Mouse (Mus musculus) telencephalon, adult 2 months (tissue): ENCODE measurements around the gene Sec61a1.

Source experiments
- DNase-seq: peaks from one replicate; pipeline ENCODE4 v3.0.0-alpha.2; 2011; ENCODE audit warnings: low read depth, low spot score

Sec61a1 gene

DNA sequence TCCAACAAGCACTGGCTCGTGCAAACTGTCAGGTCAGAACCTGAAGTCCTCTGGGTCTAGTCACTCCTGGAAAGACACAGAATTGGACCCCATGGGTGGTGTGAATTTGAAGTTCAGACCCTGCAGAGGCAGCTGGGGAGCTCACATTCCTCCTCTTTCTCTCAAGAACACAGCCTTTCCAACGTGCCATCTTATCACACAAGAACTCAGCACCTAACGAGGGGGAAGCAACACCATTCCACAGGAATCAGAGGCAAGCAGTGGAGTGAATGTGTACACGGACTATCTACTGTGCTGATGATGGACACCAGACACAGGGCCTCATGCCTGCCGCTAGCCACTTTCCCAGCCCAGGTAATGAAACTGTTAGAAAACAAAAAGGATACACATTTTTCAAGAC lies 2.0 kb downstream of the Sec61a1 start:
- DNase-seq, result no peak

DNA sequence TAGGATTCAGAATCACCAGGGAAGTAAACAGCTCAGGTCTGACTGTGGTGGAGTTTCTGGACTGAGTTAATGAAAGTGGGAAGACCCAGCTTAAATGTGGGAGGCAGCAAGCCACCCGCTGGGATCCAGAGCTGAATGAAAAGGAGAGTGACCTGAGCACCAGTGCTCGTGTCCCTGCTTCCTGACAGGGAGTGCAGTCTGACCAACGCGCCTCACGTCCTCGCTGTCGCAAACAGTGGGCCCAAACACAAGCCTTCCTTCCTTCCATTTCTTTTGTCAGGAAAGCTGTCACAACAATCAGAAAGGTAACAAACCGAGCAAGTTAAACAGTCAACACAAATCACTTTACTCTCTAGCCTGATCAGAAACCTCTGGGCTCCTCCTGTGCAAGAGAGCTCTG lies 2.7 kb downstream of the Sec61a1 start:
- DNase-seq, result no peak

DNA sequence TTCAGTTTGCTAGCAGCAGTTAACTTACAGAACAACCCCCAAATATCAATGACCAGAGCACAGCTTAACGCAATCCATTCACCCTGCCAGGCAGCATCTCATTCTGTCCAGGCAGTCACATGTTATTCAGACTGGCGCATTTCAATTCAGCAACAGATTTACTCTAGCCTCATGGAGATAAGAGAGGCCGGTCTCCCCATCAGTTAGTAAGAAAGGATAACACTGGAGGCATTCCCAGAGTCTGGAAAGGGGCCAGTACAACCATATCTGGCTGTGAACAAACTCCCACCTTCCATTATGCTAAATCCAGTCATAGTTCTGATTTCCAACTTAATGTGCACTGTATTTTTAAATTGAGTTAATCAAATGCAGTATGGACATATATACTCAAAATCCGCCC lies 4.2 kb downstream of the Sec61a1 start:
- peak; percentile 47 for DNase-seq

DNA sequence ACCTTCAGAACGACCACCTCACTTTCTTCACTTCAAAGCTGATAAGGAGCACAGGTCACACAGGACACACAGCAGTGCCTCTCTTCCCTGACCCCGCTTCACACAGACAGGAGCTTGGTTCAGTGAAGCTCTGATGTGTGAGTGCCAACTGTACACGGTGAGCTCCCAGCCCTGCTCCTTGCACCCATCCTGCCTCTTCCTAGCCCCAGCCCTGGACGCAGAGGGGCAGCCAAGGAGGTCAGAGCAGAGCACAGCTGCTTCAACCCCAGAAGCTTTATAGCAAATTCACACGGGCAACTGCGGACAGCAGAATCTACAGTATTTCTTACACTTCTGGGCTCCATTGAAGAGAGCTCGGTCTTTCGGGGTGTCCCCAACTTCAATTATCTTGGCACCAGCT lies 4.7 kb downstream of the Sec61a1 start:
- no peak for DNase-seq

DNA sequence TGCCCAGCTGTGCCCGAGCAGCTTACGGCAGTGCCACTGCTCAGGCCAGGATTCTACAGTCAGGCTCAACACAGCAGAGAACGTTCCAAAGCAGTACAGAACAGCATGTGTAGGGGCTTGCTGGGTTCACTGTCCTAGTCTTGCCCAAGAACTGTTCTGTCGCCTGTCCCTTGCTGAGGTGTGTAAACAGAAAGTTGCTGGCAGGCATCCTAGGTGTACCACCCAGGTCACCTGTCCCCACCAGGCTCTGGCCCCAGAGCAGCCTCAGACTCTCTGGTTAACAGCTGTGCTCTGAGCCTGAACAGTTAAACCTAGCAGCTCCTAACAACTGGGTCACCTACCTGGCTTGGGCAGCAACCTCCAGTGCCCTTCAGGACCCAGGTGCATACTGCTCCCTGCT lies 15.7 kb downstream of the Sec61a1 start:
- no peak for DNase-seq

DNA sequence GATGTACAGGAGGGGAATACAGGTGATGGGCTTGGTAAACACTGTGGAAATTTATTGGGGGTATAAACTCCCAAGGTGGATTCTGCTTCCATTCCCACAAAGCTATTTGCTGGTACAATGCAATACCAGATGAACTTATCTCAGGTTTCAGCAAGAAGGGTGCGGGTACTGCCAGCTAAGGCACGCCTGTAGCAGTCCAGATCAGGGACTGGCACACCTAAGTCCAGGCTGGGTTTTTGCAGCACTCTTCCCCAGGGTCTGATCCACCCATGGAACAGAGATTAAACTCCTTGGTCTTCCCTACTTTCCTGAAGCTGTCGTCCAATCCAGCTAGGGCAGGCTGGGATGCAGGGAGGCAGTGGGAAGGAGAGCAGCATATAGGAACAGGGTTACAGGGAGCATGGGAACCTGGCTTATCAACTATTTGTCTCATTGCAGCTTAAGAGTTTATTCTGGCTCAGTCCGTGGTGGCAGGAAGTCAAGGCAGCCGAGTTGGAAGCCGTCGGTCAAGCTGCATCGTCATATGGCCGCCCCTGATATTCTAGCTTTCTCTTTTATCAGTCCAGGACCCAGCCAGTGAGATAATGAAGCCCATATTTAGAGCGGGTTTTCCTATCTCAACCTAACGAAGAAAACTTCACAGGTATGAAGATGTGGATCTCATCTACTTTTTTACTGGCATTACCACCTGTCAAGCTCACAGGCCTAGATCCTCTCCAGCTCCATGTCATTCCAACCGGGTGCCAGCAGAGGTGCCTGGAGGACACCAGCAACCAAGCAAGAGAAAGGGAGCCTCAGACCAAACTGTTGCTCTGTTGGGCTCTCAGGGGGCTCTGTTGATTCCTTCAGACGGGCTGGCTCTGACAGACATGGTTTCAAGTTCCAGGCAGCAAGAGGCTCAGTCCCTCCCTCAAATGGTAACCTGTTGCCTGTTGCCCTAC lies 16.4 kb downstream of the Sec61a1 start:
- DNase-seq, result no peak

DNA sequence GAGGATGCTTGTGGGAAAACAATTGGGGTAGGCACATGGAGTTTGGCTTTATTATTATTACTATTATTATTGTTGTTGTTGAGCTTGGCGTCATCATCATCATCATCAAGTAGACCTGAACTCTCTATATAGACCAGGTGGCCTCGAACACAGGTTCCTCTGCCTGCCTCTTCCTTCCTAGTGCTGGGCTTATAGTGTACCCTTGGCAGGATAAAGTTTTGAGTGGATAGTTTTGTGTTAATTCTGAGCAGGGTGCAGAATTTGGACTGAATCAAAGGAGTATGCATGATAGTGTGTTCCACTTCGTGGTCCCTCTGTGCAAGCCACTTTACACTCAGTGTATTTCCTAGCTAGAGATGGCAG lies 18.3 kb downstream of the Sec61a1 start:
- no peak for DNase-seq

DNA sequence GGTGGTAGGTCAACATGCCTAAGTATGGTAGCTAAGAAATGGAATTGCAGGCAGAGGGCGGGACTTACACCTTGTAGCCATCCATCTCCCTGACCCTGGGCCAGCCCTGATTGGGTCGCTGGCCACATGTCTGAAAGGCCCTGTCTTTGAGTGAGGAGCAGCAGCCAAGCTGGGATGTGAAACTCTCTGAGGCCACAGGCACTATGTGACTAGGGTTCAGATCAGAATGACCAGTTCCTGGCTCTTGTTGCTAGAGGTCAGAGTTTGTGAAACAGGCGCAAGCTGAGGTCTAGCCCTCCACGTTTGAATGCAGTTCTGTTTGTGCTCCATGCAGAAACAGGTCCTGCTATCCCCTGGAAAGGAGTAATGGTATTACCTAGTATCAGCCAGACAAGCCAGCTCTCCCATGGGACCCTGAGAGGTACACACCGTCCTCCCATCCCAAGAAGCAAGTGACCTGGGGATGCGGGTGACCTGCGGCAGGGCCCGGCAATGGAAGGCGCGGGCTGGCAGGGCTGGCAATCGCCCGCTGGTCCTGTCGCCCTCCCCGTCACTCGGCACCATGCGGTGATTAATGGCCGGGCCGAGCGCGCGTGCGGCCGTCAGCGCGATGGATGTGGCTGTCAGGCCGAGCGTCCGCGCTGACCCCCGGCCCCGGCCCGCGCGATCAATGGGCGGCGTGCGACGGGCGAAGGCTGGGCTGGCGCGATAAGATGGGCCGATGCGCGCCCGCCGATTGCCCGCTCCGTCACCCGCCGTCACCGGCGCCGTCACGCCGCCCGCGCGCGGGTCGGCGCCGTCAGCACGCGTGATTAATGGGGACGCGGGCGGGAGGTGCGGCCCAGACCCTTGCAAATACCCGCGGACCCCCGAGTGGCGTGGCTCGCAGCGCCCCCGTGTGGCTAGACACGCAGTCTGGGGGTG lies 19.0 kb downstream of the Sec61a1 start:
- DNase-seq, result no peak

DNA sequence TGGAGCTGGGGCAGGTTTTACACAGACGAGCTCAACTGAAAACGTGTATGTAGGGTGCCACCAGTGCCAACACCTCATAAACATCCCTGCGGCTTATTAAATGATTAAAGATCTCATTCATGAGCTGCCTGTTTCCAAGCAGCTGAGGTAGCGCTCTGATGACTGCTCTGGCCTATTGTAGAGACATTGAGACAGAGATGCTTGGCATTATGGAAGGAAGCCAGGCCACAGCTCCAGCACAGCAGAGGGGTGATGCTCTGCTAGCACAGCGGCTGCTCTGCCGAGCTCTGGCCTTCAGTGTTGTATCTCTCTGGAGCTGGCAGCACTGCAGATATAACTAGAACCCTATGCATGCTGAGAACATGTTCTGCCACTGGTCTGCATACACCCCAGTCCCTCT lies 25.0 kb downstream of the Sec61a1 start:
- DNase-seq, result no peak

DNA sequence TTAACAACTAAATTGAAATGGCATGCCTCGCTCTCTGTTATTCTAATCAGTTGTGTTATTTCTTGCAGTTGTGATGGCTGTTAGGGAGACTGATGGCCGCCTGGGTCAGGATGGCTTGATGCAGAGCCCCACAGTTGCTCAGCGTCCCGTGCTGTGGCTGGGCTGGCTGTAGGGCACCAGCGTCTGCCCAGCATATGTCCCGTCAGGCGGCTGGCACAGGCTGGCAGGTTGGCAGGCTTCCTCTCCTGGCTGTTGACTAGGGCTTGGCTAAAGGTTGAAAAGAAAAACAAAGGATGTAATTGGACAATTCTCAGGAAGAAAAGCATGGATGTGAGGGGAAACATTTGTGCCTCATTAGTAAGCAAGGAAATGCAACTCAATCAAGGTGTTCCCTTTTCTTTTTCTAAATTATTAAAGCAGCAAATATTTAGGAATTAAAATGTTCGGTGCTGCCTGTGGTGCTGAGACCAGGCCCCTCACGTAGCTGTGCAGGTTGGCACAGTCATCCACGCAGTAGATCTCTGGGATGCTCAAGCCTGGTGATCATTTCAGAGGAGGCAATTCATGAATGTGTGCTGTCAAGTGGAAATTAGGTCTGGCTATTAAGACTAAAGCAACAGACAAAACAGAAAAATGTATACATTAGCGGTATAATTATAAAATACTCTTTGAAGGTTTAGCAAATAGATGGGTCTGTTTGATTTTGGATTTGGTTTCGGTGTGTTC lies 27.9 kb downstream of the Sec61a1 start:
- DNase-seq, result no peak

DNA sequence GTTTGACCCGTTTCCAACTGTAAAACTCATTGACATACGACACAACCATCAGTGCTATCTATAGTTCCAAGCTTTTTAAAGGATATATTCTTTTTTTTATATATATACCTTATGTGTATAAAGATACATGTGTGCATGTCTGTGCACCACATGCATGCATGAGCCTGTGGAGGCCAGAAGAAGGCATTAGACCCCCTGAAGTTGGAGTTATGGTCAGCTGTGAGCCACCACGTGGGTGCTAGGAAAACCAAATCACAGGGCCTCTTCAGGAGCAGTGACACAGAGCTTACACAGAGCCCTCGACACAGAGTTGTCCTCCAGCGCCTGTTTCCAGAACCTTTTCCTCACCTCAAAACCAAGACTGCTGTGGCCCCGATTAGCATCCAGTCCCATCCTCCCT lies 28.9 kb downstream of the Sec61a1 start:
- DNase-seq, result no peak

DNA sequence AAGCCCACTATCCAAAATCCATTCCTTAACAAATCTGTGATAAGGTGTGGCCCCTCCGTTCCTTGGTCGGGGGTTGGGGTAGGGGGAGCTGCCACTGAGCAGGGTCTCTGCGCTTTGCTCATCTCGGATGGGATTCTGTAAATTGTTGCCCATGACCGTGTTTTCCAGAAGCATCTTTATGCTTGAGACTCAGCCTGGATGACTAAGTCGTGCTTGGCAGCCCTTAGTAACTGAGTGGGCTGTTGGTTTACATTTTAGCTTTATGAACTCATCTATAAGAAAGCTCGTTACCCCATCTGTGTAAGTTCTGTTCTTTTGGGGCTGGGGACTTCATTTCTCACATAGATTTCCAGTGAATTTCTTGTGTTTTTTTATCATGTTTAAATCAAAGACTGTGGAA lies 29.7 kb downstream of the Sec61a1 start:
- DNase-seq, result peak; percentile 45

DNA sequence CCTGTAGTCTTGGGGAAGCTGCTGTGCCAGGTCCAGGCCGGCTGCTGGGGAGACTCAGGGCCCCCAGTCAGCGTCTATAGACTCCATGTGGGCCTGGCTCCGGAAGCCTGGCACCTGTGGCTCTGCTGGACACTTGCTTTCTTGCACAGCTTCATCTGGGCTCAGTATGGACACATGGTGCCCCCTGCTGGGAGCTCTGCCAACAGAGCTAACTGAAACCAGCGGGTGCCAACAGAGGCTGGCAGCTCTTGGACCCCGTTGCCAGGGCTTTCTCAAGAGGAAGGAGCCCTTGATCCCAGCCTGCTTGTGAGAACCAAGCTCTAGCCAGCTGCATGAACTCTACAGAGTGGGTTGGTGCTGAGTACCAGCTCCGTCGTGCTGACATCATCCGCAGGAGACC lies 31.8 kb downstream of the Sec61a1 start:
- no peak for DNase-seq

DNA sequence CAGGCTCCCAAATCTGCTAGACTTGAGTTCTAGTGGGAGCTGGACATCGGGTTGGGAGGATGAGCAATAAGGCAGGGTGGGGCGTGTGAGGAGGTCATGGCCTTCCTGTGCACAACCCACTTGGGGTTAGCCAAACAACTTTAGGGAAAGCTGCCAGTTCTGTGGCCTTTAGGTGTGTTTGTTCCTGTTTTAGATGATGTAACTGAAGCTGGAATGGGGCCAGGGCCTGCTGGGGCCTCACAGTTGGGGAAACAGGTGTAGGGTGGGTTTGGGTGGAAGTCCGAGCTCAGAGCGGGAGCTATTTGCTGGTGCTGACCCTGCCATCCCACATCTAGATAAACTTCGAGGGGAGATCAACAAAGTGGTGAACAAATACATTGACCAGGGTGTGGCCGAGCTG lies 33.3 kb downstream of the Sec61a1 start:
- DNase-seq, result no peak

DNA sequence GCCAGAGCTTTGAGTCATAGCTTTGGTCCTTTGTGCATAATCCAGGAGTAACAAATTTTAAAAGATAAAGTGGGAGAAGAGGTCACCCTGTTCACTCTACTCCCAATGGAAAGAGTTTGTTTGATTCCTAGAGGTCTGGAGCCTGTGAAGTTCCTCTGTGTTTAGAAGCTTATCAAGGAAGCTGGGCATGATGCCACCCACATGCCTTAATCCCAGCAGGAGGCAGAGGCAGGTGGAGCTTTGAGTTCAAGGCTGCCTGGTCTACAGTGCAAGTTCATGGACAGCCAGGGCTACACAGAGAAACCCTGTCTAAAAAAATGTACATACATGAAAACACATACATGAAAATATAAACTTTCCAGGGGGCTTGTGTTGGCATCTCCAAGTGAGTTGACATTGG lies 34.8 kb downstream of the Sec61a1 start:
- no peak for DNase-seq

DNA sequence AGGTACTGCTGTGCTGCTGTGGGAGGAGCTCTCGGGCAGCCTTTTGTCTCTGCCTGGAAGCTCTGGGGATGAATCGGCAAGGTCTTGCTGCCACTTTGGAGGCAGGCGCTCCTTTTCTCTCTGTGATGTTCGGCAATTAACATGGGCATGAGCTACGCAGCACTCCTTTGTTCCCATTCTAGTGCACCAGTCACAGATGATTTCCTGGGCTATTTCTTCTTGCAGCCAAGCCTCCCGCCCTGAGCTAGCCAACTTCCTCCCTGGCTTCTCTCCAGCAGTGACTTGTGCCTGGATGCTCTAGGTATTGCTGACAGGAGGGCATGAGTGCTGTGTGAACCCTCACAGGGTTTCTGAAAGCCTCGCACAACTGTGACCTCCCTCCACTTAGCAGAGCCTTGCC lies 35.6 kb downstream of the Sec61a1 start:
- no peak for DNase-seq

DNA sequence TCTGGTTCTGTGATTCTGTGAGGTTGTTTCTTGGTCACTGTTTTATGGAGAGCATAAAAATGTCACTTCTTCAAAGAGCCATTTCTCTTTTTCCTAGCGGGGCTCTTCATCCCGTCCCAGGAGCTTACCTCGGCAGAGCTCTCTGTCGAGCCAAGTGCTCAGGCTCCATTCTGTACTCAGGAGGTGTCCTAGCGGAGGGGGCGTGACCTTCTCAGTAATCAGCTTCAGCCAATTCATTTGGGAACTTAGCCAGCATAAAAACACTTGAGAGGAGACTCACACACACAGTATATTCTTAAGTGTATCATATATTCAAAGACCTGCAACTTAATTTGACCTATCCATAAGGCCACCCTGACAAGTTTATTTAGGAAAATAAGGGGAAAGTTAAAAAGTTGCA lies 38.3 kb downstream of the Sec61a1 start:
- DNase-seq, result no peak

DNA sequence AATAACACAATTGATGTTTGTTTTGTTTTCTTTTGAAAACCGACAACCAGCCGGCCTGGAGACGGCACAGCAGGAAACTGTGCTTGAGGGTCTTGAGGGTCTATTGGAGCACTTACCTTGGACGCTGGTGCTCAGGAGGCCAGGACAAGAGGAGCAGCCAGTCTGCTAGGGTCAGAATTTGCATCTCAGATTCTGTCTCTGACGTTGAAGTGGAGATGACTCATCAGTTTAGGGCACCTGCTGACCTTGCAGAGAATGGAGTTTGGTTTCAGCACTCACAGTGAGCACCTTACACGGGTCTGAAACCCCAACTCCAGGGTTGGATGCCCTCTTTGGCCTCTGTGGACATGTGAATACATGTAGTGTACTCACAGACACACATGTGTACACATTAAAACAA lies 48.8 kb downstream of the Sec61a1 start:
- no peak for DNase-seq

DNA sequence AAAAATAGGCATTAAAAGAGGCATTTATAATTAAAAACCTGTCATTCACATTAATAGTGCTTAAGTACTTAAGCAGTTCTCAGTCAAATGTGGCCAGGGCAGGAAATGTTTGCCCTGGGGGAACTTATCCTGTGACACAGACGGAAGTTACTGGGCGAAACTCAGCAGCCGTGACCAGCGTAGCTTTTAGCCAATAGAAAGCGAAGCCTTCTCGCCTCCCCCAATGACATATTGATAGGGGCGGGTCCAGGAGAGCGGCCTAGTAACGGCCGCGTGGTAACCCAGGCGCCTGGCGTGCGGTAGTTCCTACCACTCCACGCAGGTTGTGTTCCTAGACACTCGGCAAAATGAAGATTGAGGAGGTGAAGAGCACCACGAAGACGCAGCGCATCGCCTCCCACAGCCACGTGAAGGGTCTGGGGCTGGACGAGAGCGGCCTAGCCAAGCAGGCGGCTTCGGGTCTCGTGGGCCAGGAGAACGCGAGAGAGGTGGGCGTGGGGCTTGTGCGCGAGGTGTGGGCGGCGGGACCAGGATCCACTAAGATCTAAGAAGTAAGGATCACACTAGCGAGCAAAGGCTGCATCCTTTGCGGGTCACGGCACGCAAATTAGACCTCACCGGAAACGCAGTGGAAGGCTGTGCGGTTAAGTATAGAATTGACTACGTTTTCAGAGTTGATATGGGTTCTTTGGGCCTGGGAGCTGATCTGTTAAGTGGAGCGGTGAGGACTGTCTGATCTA lies 53.4 kb downstream of the Sec61a1 start, which contains the start of gene Ruvbl1:
Gene Ruvbl1, plus strand, starts transcription at position 229 of the 740 bp plus-strand sequence.
- peak; percentile 97 for DNase-seq

DNA sequence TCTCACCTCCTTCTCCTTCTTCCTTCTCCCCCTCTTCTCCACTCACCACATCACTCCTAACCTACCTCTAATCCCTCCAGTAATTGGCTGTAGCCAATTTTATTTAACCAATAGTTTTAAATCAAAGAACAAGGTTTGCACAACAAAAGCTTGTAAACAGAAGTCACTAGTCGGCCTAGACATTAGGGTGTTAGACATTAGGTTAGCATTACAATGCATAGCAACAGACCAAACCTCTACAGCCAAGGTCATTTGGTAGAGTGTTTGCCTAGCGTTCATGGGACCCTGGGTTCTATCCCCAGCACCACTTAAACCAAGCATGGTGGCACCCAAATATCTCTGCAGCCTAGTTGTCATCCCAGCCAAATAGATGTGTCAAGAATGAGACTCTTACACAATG lies 64.2 kb downstream of the Sec61a1 start:
- DNase-seq, result no peak
